17 mouse cellular contexts compared by ENCODE assay signal in the genomic region with DNA sequence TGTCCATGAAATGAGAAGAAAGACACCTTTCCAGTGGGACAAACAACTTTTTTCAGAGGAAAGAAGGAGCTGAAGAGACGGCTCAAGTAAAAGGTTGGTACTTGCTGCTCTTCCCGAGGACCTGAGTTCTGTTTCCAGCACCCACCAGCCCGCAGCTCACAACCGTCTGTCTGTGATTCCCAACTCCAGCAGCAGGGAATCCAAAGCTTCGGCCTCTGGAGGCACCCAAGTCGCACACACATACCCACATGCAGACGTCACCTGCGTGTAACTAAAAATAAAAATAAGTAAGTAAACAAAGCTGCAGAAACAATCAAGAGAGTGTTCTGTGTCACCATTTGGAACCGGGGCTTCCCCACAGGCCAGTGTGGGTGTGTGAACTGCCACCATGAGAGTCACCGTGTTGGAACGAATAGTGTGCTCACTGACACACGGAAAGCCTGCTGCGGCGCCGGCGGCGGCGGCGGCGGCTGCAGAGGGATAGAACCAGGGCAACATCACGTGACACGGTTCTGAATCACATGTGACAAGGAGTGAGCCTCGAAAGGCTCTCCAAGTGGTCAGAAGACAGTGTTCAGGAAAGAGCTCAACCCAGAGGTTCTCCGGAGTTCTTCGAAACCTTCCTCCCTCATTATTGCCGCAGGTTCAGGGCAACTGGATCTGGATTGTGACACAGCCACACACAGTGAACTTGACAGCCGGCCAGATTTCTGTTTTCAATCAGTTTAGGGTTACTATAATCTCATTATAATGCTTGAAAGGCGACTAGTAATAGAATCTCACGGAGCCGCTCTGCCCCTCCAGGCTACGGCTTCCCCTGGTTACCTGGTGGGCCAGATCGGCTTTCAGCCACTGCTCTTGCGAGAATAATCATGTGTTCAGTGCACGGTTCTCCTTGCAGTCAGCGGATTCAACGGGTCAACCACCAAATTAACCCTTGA.
DNase-seq lines count a peak whose midpoint lies in the region; ATAC-seq and TF ChIP-seq lines count a peak whose summit lies in the region.
"Had no signal": no experiment of that assay in that cellular context is flagged by ENCODE, and none has a peak within 500 bp of the region (broad histone marks: within the 10 kb centered on the region; RNA-seq: fewer than 3 reads in every experiment).

No protein-coding gene starts in this region.

- peak overlapping the region; percentile 17; the same call in 1 of the 2 replicates for H3K4me2 ChIP-seq in limb, embryonic 12.5 days
- H3K4me2 ChIP-seq: heart, embryonic 11.5 days; midbrain, embryonic 12.5 days; neural tube, embryonic 13.5 days had no signal

- H3K27me3 ChIP-seq in limb, embryonic 12.5 days = peaks cover 86% of the 10 kb centered on the region

- H3K9ac ChIP-seq in limb, embryonic 12.5 days (replicated peaks) = no peak overlapping the region
- H3K9ac ChIP-seq: midbrain, embryonic 12.5 days; neural tube, embryonic 13.5 days had no signal

- 59% methylated on average over 36 of the region's 36 CpGs for WGBS in limb, embryonic 12.5 days
- 81% methylated on average over 36 of the region's 36 CpGs for WGBS in lung, adult 2 months

- H3K9me3 ChIP-seq in limb, embryonic 12.5 days = no peaks in the 10 kb centered on the region
- H3K9me3 ChIP-seq: midbrain, embryonic 12.5 days; neural tube, embryonic 13.5 days had no signal

- ATAC-seq in limb, embryonic 12.5 days (ENCODE audit: insufficient number of reproducible peaks, insufficient read depth, low FRiP score, low TSS enrichment, low read depth) = peak; percentile 22; the same call in 1 of the 2 replicates
- no peak for ATAC-seq in erythroblast, adult 5-6 weeks (replicated peaks; ENCODE audit: low FRiP score, poor library complexity, severe bottlenecking)
- ATAC-seq: intestine, postnatal 0 days had no signal

- peak; percentile 10 for DNase-seq in kidney, postnatal 14 days
- no peak for DNase-seq in kidney, adult 11 months
- peak; percentile 74 for DNase-seq in ES-CJ7 (ENCODE audit: low read depth, low spot score)
- DNase-seq in embryo, embryonic 10 days (ENCODE audit: low spot score) = peak; percentile 47
- DNase-seq in layer of hippocampus, adult 2 months (ENCODE audit: low spot score in 2 of 2) = no peak
- DNase-seq in lung, adult 2 months = no peak
- DNase-seq: gastrocnemius, postnatal 10 days; heart, postnatal 4 days; layer of hippocampus, postnatal 36 days; liver; thymus, adult 18-20 months had no signal

- peaks cover 20% of the 10 kb centered on the region for H3K4me1 ChIP-seq in limb, embryonic 12.5 days (replicated peaks)
- no peaks in the 10 kb centered on the region for H3K4me1 ChIP-seq in lung, adult 2 months (ENCODE audit: control insufficient read depth, insufficient read depth, low read length)

- no peak overlapping the region for H3K4me3 ChIP-seq in limb, embryonic 12.5 days (replicated peaks)
- no peak overlapping the region for H3K4me3 ChIP-seq in layer of hippocampus, adult 2 months
- no peak overlapping the region for H3K4me3 ChIP-seq in lung, adult 2 months (replicated peaks; ENCODE audit: extremely low read depth, low read depth, low read length)
- H3K4me3 ChIP-seq: midbrain, embryonic 12.5 days; neural tube, embryonic 13.5 days had no signal

- no peaks in the 10 kb centered on the region for H3K36me3 ChIP-seq in limb, embryonic 12.5 days
- H3K36me3 ChIP-seq: midbrain, embryonic 12.5 days; neural tube, embryonic 13.5 days had no signal

- no peak for TF ChIP-seq CTCF in layer of hippocampus, adult 2 months (conservative IDR thresholded peaks at IDR 0.05)
- no peak for TF ChIP-seq CTCF in lung, adult 2 months (IDR thresholded peaks at IDR 0.05; ENCODE audit: insufficient read depth, low read length)

- no peak overlapping the region for H3K27ac ChIP-seq in limb, embryonic 12.5 days
- no peak overlapping the region for H3K27ac ChIP-seq in layer of hippocampus, adult 2 months
- H3K27ac ChIP-seq: midbrain, embryonic 12.5 days; neural tube, embryonic 13.5 days had no signal

- no peak for TF ChIP-seq POLR2A in lung, adult 2 months (IDR thresholded peaks at IDR 0.05; ENCODE audit: borderline replicate concordance, extremely low read depth, low read depth, low read length)

Comparison
In these comparisons a context has a peak if more than half of its experiments do, and no peak if none do; other contexts are left out.
1. DNase-seq: peak in kidney, postnatal 14 days (single experiment), ES-CJ7 (single experiment) and embryo, embryonic 10 days (single experiment); none in kidney, adult 11 months (single experiment), layer of hippocampus, adult 2 months (0 of 2) and lung, adult 2 months (single experiment).